In the genomic region with DNA sequence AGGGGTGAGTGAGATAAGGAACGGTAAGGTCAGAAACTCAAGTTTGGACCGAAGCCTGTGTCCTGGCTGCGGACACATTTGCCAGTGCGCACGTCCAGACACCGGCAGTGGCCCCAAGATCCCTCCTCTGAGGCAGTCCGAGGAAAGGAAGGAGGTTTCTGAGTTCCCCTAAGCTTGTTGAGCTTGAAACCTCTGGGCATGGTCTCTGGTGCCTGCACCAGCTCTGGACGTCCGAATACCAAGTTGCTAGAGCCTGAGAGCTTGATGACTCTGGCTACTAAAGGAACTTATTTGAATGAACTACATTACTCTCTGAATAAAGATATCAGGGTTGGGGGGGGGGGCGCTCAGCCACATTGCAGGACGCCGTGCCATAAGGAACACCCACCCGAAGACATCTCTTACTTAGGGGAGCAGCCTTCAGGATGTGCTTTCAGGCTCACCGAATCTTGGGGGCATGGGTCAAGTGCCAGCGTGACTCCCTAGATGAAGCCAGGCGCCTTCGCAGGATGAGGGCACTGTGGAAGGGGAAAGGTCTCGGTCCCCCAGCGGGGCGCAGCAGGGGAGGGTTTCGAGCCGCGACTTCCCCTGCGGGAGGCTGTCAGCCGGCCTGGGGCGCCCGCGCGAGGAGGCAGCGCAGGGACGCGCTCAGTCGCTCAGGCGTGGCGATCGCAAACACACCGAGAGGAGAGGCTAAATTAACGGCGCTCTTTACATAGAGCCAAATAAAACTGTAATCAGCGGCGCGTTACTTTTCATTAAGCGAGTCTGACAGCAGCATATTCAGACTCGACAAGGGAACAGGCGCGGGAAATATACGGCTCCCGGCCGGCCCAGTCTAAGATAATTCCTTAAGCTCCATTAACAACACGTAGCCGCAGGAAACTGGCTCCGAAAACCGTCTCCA, we compare ENCODE assay signal across 10 mouse cellular contexts. TPM values are rescaled to one million over a fixed set of nuclear protein-coding genes. Genes with fewer than 3 reads are reported as not detected.
DNase-seq lines count a peak whose midpoint lies in the region; ATAC-seq and TF ChIP-seq lines count a peak whose summit lies in the region.
"Had no signal": no experiment of that assay in that cellular context is flagged by ENCODE, and none has a peak within 500 bp of the region (broad histone marks: within the 10 kb centered on the region; RNA-seq: fewer than 3 reads in every experiment).

No protein-coding gene starts in this region.

- DNase-seq in kidney, postnatal 0 days (ENCODE audit: low spot score): no peak
- DNase-seq in kidney, adult 11 months: no peak
- DNase-seq in adrenal gland, postnatal 10 days: no peak
- no peak for DNase-seq in urinary bladder, postnatal 25 days (ENCODE audit: low spot score)
- DNase-seq in frontal cortex, adult 2 months (ENCODE audit: extremely low spot score in 1 of 2, low spot score in 1 of 2): no peak

- H3K4me1 ChIP-seq in kidney, postnatal 0 days (replicated peaks; ENCODE audit: insufficient read depth, low read length): peaks cover 10% of the 10 kb centered on the region; the same call in 1 of the 2 replicates
- peaks cover 27% of the 10 kb centered on the region for H3K4me1 ChIP-seq in embryonic facial prominence, embryonic 15.5 days
- peaks cover 16% of the 10 kb centered on the region; the same call in 1 of the 2 replicates for H3K4me1 ChIP-seq in intestine, embryonic 16.5 days (ENCODE audit: control insufficient read depth, insufficient read depth, low read length)
- H3K4me1 ChIP-seq in neural tube, embryonic 15.5 days: peaks cover 27% of the 10 kb centered on the region

- peak overlapping the region; percentile 24 for H3K4me3 ChIP-seq in kidney, postnatal 0 days (replicated peaks; ENCODE audit: low read depth, low read length)
- H3K4me3 ChIP-seq in embryonic facial prominence, embryonic 15.5 days (replicated peaks): peak overlapping the region; percentile 28
- peak overlapping the region; percentile 41 for H3K4me3 ChIP-seq in intestine, embryonic 16.5 days (ENCODE audit: low read length)
- H3K4me3 ChIP-seq in neural tube, embryonic 15.5 days (replicated peaks): peak overlapping the region; percentile 31

- ATAC-seq in kidney, postnatal 0 days (replicated peaks; ENCODE audit: low FRiP score, low read depth): no peak
- no peak for ATAC-seq in embryonic facial prominence, embryonic 15.5 days (ENCODE audit: insufficient number of reproducible peaks, low FRiP score, low TSS enrichment, low read depth)
- no peak for ATAC-seq in intestine, embryonic 16.5 days
- ATAC-seq in neural tube, embryonic 15.5 days (ENCODE audit: low FRiP score): peak; percentile 56

- H3K27ac ChIP-seq in kidney, postnatal 0 days: no peak overlapping the region
- no peak overlapping the region for H3K27ac ChIP-seq in embryonic facial prominence, embryonic 15.5 days (replicated peaks)
- H3K27ac ChIP-seq in intestine, embryonic 16.5 days (ENCODE audit: low read length): no peak overlapping the region
- H3K27ac ChIP-seq in neural tube, embryonic 15.5 days (replicated peaks): no peak overlapping the region

- peak overlapping the region; percentile 49 for H3K4me2 ChIP-seq in kidney, postnatal 0 days (ENCODE audit: low read length)
- peak overlapping the region; percentile 46 for H3K4me2 ChIP-seq in embryonic facial prominence, embryonic 15.5 days (replicated peaks)
- H3K4me2 ChIP-seq in intestine, embryonic 16.5 days (ENCODE audit: low read depth, low read length): peak overlapping the region; percentile 61
- H3K4me2 ChIP-seq in neural tube, embryonic 15.5 days: peak overlapping the region; percentile 61

- no peaks in the 10 kb centered on the region for H3K9me3 ChIP-seq in kidney, postnatal 0 days (replicated peaks; ENCODE audit: low read length)
- no peaks in the 10 kb centered on the region for H3K9me3 ChIP-seq in embryonic facial prominence, embryonic 15.5 days (replicated peaks)
- no peaks in the 10 kb centered on the region for H3K9me3 ChIP-seq in intestine, embryonic 16.5 days (ENCODE audit: control insufficient read depth, low read length)
- H3K9me3 ChIP-seq in neural tube, embryonic 15.5 days (replicated peaks): no peaks in the 10 kb centered on the region

- no peak for TF ChIP-seq CTCF in kidney, postnatal 0 days (IDR thresholded peaks at IDR 0.05; ENCODE audit: low read depth)

- peaks cover 84% of the 10 kb centered on the region for H3K27me3 ChIP-seq in kidney, postnatal 0 days (ENCODE audit: insufficient read depth, low read length)
- peaks cover 90% of the 10 kb centered on the region for H3K27me3 ChIP-seq in embryonic facial prominence, embryonic 15.5 days
- peaks cover 75% of the 10 kb centered on the region for H3K27me3 ChIP-seq in intestine, embryonic 16.5 days (replicated peaks; ENCODE audit: control insufficient read depth, insufficient read depth, low read length)
- peaks cover 95% of the 10 kb centered on the region for H3K27me3 ChIP-seq in neural tube, embryonic 15.5 days (replicated peaks)

- WGBS in kidney, postnatal 0 days: under 1% methylated on average over 53 of the region's 53 CpGs
- WGBS in embryonic facial prominence, embryonic 15.5 days: 2% methylated on average over 53 of the region's 53 CpGs
- 1% methylated on average over 53 of the region's 53 CpGs for WGBS in intestine, embryonic 16.5 days
- WGBS in neural tube, embryonic 15.5 days: under 1% methylated on average over 53 of the region's 53 CpGs

- no peak overlapping the region for H3K9ac ChIP-seq in kidney, postnatal 0 days (ENCODE audit: low read depth, low read length)
- H3K9ac ChIP-seq in embryonic facial prominence, embryonic 15.5 days: no peak overlapping the region
- peak overlapping the region; percentile 11; the same call in 1 of the 2 replicates for H3K9ac ChIP-seq in intestine, embryonic 16.5 days (ENCODE audit: low read depth, low read length)
- H3K9ac ChIP-seq in neural tube, embryonic 15.5 days (replicated peaks): no peak overlapping the region

- no peaks in the 10 kb centered on the region for H3K36me3 ChIP-seq in kidney, postnatal 0 days (ENCODE audit: insufficient read depth, low read length)
- no peaks in the 10 kb centered on the region for H3K36me3 ChIP-seq in embryonic facial prominence, embryonic 15.5 days
- H3K36me3 ChIP-seq in intestine, embryonic 16.5 days (ENCODE audit: control insufficient read depth, insufficient read depth, low read length): no peaks in the 10 kb centered on the region
- no peaks in the 10 kb centered on the region for H3K36me3 ChIP-seq in neural tube, embryonic 15.5 days
- H3K36me3 ChIP-seq: G1E had no signal

RNA-seq across cellular contexts. Expression of a gene that starts 11.3 kb away (rescaled TPM):
- polyA plus RNA-seq in kidney, postnatal 0 days (2015; fragmentation: Nextera tagmentation; extraction: Ambion mirVana): 0.18 and 0.20 TPM in 2 replicates
- 17.5 and 19.3 TPM in 2 replicates for polyA plus RNA-seq in embryonic facial prominence, embryonic 15.5 days (2015; fragmentation: Nextera tagmentation; extraction: Ambion mirVana)
- 0.42 and 0.44 TPM in 2 replicates for polyA plus RNA-seq in intestine, embryonic 16.5 days (2015; fragmentation: Nextera tagmentation; extraction: Ambion mirVana)
- 1.3 and 1.5 TPM in 2 replicates for polyA plus RNA-seq in neural tube, embryonic 15.5 days (2015; fragmentation: Nextera tagmentation; extraction: Ambion mirVana)
- total RNA-seq in adrenal gland, postnatal 10 days (2021): not detected
- polyA plus RNA-seq in frontal cortex, adult 2 months (2012; rRNA removed): not detected in 2 replicates
- total RNA-seq: G1E; layer of hippocampus, postnatal 25 days had no signal
- polyA plus RNA-seq: G1E had no signal

RNA-seq across cellular contexts. Expression of a gene that starts 56.7 kb away (rescaled TPM):
- polyA plus RNA-seq in kidney, postnatal 0 days (2015; fragmentation: Nextera tagmentation; extraction: Ambion mirVana): 146 and 153 TPM in 2 replicates
- 127 and 130 TPM in 2 replicates for polyA plus RNA-seq in embryonic facial prominence, embryonic 15.5 days (2015; fragmentation: Nextera tagmentation; extraction: Ambion mirVana)
- polyA plus RNA-seq in intestine, embryonic 16.5 days (2015; fragmentation: Nextera tagmentation; extraction: Ambion mirVana): 152 and 158 TPM in 2 replicates
- 84.2 and 98.5 TPM in 2 replicates for polyA plus RNA-seq in neural tube, embryonic 15.5 days (2015; fragmentation: Nextera tagmentation; extraction: Ambion mirVana)
- 10 to 100 TPM; 61.6 to 71.0 TPM for total RNA-seq in adrenal gland, postnatal 10 days (2021)
- polyA plus RNA-seq in frontal cortex, adult 2 months (2012; rRNA removed): 65.7 and 73.3 TPM in 2 replicates

RNA-seq across cellular contexts. Expression of a gene that starts 56.8 kb away (rescaled TPM):
- polyA plus RNA-seq in kidney, postnatal 0 days (2015; fragmentation: Nextera tagmentation; extraction: Ambion mirVana): 514 and 552 TPM in 2 replicates
- polyA plus RNA-seq in embryonic facial prominence, embryonic 15.5 days (2015; fragmentation: Nextera tagmentation; extraction: Ambion mirVana): 367 and 373 TPM in 2 replicates
- 516 and 539 TPM in 2 replicates for polyA plus RNA-seq in intestine, embryonic 16.5 days (2015; fragmentation: Nextera tagmentation; extraction: Ambion mirVana)
- 437 and 462 TPM in 2 replicates for polyA plus RNA-seq in neural tube, embryonic 15.5 days (2015; fragmentation: Nextera tagmentation; extraction: Ambion mirVana)
- total RNA-seq in adrenal gland, postnatal 10 days (2021): 100 to 1,000 TPM; 409 to 487 TPM
- 288 and 323 TPM in 2 replicates for polyA plus RNA-seq in frontal cortex, adult 2 months (2012; rRNA removed)
